Mouse (Mus musculus): Measurements from ENCODE around the gene Smim17.
"Not testable (repeated sequence)": the region's sequence is repeated elsewhere in the genome, so short reads cannot be mapped to it uniquely, and the experiment has no call there.

Smim17 gene

DNA sequence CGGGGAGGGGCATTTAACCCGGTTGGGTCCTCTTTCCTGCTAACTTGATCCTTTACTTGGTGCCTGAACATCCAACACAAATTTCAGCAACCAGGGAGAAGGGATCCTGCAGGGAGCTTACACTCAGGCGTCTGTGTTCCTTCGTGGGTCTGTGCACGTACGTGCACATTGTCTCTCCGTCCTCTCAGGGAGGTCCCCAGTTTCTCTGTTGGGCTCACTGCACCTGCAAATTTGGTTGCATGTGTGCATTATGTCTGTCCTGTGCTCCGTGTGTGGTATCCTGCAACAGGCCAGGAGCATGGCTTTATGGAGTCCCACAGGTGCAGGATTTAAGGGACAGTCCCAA is 16.9 kb downstream of the Smim17 start:
- DNase-seq (ENCODE audit: low spot score): no peak

DNA sequence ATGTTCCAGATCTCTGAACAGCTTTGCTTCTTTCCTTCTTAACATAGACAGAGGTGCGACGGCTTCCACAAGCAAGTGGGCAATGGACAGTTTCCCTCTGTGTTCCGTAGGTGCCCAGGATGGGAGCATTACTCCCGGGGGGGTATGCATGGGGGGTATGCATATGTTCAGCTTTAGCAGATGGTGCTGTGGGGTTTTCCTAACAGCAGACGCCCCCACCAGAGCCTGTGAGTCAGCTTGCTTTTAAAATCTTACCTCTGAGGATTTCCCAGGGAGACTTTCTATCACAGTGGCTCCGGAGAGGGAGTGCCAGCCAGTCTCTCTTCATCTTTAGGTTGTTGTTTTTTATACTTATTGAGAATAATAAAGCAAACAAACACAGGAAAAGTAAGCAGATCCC is 21.4 kb downstream of the Smim17 start:
- DNase-seq (ENCODE audit: low spot score): no peak

DNA sequence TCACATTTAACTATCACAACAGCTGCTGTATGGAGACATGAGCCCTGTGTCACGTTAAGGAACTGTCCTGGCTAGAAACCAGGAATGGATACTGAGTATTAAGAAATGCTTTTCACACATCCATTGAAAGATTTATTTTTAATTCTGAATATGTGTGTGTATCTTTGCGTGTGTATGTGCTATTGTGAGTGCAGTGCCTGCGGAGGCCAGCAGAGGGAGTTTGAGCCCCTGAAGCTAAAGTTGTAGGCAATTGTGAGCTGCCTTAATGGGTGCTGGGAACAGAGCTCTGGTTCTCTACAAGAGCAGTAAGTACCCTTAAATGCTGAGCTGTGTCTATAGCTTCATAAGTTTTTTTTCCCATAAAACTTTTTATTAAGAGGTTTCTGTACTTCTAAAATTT is 30.9 kb downstream of the Smim17 start:
- no peak for DNase-seq (ENCODE audit: low spot score)

DNA sequence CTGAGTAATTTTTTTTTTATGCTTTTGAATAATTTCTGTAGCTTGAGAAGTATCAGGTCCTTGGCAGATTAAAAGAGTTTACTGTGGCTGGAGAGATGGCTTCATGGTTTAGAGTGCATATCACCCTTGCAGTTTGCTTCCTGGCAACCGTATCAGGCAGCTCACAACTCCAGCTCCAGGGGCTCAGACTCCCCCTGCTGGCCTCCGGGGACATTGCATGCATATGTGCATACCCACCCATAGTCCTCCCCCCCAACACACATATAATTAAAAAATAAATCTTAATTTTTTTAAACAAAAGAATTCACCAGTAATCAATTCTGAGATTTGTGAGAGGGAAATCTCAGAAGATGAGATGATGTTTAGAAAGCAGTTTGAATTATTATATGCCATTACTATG is 31.8 kb downstream of the Smim17 start:
- peak; percentile 3 for DNase-seq (ENCODE audit: low spot score)

DNA sequence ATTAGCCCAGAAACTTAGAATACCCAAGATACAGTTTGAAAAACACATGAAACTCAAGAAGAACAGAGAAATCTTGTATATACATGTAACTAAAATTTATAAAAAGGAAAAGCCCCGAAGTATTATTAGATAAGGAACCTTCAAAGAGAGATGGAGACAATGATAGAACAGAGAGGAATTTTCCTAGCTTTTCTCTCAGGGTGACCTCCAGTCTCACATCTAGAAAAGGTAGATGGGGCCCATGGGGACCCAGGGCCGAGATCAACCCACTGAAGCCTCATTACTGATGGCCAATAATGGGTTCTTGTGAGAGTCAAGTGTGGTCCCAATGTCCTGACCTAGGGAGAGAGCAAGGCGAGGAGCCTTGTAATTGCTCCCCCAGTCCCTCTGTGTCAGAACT is 39.9 kb downstream of the Smim17 start, which contains the start of gene Olfr1344:
Olfr1344 (plus strand) TSS at position 301 of the 400 bp plus-strand sequence.
- DNase-seq (ENCODE audit: low spot score): no peak

DNA sequence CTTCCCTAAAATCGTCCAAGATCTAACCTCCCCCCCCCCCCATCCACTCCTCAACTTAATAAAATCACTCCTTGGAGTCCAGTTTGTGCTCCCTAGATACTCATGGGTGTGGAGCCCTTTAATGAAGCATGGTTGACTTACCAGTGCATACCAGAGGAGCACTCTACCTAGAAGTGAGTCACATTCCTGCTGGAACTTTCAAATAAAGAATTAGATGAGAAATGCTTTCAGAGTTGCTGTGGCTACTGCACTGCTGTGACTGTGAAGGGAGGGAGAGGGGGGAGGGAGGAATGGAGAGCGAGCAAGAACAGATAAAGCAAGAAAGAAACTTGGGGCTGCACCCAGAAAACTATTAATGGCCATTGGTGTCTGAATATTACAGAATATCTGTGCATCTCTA is 42.7 kb downstream of the Smim17 start:
- DNase-seq (ENCODE audit: low spot score): no peak

DNA sequence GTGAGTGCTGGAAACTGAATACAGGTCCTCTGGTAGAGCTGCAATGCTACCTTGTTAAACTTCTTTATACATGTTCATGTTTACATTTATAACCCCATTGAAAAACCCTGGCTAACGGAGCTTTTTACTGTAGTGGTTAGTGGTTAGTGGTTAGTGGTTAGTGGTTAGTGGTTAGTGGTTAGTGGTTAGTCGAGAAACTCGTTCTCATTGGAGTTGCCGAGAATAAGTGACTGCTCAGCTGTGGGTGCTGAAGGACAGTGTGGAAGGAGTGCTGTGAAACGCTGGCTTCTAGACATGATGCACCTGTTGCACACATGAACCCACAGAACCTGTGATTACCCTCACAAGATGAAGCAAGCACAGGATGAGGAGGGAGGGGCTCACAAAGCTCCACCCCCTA is 49.3 kb downstream of the Smim17 start:
- DNase-seq (ENCODE audit: low spot score): no peak

DNA sequence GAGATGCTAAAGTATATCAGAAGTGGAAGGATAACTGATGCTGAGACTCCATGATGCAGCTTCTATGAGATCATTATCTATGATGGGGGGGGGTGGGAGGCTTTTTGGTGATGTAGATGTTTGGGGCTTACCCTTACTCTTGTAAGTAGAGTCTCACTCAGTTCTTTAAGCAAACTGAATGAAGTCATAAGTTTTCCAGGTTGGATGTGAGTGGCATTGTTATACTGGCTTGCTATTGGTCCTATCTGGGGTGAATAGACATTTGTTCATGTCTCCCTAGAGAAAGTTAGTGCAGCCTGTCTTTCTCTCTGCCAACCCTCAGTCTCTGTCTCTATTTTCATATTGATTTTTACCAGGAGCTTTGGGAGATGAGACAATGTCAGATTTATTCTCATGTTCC is 57.4 kb downstream of the Smim17 start, which contains the start of gene Olfr1336:
Olfr1336 (plus strand) TSS at position 301 of the 400 bp plus-strand sequence.
- DNase-seq (ENCODE audit: low spot score): no peak

DNA sequence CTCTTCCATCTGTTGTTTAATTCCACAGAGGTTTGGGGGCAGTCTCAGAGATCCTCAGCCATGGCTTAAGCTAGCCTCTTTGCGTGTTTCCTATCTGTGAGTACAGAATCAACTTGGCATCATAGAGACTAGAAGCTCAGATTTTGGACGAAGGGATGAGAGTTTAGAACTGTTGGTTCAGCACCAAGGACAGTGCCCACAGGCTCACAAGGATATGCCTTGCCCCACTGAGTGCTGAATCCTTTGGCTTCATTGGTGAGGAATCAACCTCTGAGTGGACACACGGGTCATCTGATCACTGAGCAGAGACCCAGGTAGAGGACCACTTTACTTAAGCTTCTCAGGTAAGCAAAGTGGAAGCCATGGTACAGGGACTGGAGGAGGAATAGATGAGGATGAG is 57.9 kb downstream of the Smim17 start:
- DNase-seq (ENCODE audit: low spot score): peak; percentile 7

DNA sequence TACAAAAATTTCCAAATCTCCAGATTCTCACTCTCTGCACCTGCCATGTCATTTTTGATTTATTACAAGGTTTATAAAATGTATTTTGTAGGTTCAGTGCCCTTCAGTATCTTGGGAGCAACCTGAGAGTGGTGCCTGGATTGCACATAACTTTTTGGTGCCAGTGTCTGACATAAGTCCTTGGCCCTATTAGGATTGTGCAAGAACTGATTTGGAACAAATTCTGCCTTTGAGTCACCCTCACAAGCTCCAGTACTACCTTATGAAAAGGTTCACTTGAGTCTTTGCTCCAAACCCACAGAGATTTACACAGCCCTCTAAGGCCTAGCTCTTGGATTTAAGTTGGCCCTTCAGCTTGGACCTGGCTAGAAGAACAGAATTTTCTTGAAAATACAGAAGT is 68.4 kb downstream of the Smim17 start, which contains the start of gene Olfr1346:
Olfr1346 (plus strand) TSS at position 151 of the 400 bp plus-strand sequence.
- DNase-seq (ENCODE audit: low spot score): no peak

DNA sequence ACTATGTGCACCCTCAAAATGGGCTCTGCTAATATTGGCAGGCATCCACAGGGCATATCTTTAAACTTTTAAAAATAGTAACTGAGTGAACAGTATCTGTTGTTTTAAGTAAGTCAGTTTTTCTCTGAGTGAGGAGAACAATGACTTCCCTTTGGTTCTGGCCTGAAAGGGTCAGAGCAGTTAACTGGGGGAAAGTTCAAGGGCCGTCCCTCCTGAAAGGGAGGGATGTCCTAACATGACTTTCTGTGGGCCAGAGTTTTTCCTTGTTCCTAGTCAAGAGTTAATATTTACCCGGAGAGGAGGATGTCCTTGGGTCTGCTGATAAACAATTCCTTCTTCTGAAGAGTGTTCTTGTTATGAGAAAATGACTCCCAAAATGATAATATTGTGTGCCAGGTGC is 79.1 kb downstream of the Smim17 start:
- DNase-seq (ENCODE audit: low spot score): not testable (repeated sequence)
